Mouse (Mus musculus): ENCODE data around the gene Mmp28. TPM values are rescaled to one million over a fixed set of nuclear protein-coding genes. Genes with fewer than 3 reads are reported as not detected.

Gene Mmp28
- total RNA-seq, 2 experiments from 2014 or later, result 3.4 to 4.0 TPM

DNA sequence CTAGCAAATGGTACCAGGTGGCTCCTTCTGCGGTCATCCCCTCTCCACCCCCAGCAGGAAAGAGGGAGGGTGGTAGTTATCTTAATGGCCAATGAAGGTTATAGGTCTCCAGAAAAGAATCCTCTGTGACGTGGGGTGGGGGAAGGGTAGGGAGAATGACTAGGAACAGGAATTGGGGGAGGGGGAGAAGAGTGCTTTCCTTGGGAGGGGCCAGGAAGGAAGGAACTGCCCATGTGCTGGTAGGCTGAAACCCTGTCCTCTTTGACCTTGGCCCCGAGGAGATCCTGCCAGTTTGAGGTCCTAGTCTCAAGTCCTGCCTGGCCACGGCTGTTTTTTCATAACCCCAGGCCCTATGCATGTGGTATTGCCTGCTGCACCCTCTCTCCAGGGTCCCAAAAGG lies 13.6 kb downstream of the Mmp28 start:
- intact Hi-C loops (cut with DNase I), result no loop called here
- DNase-seq (ENCODE audit: extremely low spot score in 1 of 2, low spot score in 2 of 2), result no peak

DNA sequence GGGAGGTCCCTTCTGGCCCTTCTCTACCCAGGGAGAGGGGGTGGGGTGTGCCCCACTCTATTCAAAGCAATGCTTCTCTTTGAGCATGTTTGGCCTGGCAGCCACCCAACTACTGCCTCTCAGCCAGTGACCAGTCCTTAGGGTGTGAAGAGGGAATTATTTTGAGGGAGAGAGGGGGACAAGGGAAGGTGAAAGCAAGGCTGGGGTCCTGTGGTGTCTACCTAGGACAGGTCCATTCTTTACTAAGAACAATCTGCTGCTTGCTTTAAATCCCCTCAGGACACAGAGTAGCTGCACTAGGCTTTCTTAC lies 14.0 kb downstream of the Mmp28 start:
- peak in 1 of 2 experiments; percentile 86 for DNase-seq (ENCODE audit: extremely low spot score in 1 of 2, low spot score in 2 of 2)
- intact Hi-C loops (cut with DNase I), result no loop called here

DNA sequence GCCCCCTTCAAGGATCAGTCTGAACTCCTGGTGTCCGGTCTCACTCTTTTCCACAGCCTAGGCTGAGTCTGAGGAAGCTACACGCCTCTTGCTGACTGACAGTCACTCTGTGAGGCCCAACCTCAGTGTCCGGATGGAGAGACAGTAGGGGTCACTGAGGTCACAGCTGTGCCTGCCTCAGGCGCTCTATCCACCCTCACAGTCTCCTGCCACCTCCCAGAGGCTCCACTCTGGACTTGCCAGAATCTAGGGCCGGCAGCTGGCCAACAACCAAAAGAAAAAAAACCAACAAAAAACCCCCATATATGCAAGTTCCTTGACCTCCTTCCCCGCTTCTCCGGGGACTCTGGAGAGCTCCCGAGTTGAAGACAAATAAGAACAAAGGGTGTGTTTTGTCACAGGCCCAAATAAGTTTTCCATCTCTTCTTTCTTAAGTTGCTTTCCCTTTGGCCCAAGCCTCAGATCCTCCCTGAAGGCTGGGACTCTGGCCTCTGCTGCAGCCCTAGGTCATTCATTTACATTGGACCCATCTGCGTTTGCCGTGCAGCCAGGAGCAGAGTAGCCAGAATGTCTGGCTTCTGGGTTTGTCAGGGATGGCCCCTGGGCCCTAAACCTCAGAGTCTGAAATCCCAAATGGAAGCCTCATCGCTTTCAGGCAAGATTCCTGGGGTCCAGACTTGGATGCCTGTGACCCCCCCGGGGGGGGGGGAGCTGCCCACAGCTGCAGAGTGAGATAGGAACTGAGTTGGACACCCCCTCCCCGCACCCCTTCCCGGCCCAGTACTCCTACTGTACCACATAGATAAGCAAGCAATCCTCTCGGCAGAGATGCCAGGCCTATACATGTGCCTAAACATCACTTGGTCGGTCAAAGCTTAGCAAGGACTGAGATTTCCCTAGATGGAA lies 14.6 kb downstream of the Mmp28 start:
- intact Hi-C loops (cut with DNase I), result no loop called here
- DNase-seq (ENCODE audit: extremely low spot score in 1 of 2, low spot score in 2 of 2), result peak in 1 of 2 experiments; percentile 82

DNA sequence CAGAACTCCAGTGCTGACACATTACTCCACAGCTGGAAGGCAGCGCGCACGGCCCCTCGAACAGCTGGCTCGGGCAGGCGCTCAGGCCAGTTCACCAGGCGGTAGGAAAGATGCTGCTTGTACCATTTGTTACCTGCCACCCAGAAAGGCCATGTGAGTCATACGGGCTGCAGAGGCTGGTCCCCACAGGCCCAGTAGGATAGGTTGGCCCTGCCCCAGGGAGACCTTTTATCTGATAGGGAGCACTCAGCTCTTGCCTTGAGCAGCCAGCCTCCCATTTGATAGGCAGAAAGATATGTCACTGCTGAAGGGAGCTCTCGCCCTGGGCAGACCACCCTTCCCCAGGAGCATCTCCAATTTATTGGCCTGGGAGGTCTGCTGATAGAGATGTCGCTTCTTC lies 15.3 kb downstream of the Mmp28 start:
- no peak for DNase-seq (ENCODE audit: extremely low spot score in 1 of 2, low spot score in 2 of 2)
- intact Hi-C loops (cut with DNase I), result no loop called here

DNA sequence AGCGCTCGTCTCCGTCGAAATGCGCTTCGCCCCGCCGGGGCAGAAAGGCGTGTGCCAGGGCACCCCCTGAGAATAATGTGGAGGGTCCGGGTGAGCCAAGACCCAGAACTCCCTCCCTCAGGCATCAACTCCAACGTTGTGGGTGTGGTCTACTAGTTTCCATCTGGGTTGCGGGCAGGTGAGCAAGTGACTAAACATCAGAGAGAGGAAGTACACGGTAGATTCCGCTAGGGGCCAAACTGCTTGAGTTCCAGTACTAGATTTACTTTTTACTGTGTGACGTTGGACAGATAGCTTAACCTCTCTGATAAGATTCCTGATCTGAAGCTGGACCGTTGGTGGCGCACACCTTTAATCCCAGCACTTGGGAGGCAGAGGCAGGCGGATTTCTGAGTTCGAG lies 17.9 kb downstream of the Mmp28 start:
- intact Hi-C loops (cut with DNase I), result no loop called here
- DNase-seq (ENCODE audit: extremely low spot score in 1 of 2, low spot score in 2 of 2), result no peak

DNA sequence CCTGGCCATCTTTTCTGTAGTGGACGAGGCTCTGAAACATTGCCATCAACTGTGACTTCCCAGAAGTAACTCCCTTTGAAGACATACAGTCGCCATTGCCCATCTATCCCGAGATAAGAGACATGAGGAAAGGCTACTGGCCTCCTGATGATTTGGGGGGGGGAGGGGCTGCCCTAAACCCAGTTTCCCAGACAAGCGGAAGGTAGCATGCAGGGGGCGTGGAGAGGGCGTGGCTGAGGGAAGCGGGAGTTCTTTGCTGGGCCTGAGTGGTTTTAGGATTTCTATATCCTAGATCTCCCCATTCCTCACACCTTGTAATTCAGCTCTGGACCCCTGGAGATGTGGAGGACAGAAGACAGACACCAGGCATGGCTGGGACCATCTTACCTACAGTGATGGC lies 19.0 kb downstream of the Mmp28 start:
- peak in 1 of 2 experiments; percentile 53 for DNase-seq (ENCODE audit: extremely low spot score in 1 of 2, low spot score in 2 of 2)
- intact Hi-C loops (cut with DNase I), result loop anchor here (1.0 to 5.0 kb wide), 2 partner anchors 28 to 298 kb away; no protein-coding TSS in a partner anchor

DNA sequence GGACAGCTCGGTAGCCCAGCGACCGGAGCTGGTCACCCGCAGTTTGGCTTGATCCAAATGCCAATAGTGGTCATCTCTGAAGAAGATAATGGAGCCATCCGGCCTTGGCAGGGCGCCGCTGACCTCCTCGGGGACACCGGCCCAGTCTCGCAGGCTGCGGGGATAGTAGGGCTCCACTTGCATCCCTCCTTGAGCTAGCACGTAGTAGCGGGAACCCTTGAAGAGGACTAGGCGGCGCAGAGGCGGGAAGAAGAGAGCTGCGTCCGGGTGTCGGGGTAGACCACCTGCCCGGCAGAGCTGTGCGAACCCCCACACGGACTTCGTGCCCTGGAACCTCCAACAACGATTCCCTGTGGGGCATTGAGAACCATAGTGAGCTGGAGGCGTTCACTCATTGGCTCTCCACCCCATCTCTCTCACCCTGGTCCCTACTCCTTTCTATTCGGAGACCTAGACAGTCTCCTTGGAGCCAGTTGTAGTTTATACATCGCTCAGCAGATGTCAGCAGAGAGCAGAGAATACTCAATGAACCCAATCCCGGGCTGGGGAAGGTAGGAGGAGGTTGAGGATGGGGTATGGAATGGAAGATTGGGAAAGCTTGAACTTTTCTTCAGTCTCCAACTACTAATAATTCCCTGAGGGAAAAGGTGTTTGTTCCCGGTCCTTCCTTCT lies 20.1 kb downstream of the Mmp28 start:
- intact Hi-C loops (cut with DNase I), result loop anchor here (1.0 to 5.0 kb wide), 2 partner anchors 30 to 300 kb away; no protein-coding TSS in a partner anchor
- peak; percentile 68 to 72 for DNase-seq (ENCODE audit: extremely low spot score in 1 of 2, low spot score in 2 of 2)

DNA sequence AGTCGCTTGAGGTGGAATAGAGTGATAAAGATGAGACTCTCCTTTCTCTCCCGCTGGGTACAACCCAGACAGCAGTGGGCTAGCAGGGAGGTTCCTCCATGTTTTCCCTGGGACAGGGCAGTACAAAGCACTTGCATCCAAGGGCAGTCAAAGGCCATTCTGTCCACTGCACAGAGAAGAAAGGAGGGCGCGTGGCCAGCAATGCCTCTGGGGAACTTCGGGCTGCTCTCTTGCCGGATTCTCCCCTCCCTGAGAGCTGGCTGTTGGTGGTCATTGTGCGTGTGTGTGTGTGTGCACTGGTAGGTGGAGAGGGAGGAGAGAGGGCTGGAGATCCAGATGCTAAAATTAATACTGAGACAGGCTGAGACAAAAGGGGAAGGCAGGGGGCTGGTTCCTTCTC lies 21.6 kb downstream of the Mmp28 start:
- intact Hi-C loops (cut with DNase I), result loop anchor here (5.0 kb wide), 1 partner anchor 301 kb away; no protein-coding TSS in a partner anchor
- DNase-seq (ENCODE audit: extremely low spot score in 1 of 2, low spot score in 2 of 2), result peak in 1 of 2 experiments; percentile 59

DNA sequence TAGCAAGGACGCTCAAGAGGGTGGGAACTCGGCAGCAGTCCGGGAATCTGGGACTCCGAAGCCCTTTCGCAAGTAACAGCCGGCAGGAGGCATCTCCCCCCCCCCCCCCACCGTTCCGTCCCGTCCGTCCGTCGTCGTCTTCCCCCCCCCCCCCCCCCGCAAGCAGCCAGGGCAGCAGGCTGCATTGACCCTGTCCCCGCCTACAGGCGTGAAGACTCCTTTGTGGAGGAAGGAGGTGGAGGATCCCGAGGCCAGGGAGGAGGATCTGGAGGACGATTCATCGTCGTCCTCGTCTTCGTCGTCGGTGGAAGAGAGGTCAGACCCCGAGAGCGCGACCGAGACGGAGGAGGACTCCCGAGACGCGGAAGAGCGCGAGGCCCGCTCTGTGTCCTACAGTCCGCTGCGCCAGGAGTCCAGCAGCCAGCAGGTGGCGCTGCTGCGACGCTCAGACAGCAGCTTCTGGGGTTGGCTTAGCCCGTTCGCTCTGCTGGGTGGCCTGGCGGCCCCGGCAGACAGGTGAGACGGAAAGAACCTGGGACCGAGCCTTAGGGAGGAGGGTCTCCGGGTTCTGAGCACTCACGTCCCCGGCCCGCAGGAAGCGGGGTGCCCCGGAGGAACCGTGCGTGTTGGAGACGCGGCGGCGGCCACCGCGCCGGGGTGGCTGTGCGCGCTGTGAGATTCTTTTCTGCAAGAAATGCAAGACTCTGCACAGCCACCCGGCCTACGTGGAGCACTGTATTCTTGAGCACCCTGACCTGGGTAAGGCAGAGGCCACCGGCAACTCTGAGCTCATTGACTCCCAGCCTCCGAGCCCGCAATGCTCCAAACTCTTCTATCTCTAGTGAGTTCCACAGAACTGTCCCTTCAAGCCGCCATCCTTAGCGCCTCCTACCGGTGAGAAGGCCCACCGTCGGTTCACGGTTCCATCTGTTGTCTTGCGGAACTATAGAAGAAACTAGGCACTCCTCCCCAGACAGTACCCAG lies 22.5 kb downstream of the Mmp28 start:
- intact Hi-C loops (cut with DNase I), result loop anchor here (5.0 kb wide), 1 partner anchor 302 kb away; no protein-coding TSS in a partner anchor
- DNase-seq (ENCODE audit: extremely low spot score in 1 of 2, low spot score in 2 of 2), result peak; percentile 75 to 89

DNA sequence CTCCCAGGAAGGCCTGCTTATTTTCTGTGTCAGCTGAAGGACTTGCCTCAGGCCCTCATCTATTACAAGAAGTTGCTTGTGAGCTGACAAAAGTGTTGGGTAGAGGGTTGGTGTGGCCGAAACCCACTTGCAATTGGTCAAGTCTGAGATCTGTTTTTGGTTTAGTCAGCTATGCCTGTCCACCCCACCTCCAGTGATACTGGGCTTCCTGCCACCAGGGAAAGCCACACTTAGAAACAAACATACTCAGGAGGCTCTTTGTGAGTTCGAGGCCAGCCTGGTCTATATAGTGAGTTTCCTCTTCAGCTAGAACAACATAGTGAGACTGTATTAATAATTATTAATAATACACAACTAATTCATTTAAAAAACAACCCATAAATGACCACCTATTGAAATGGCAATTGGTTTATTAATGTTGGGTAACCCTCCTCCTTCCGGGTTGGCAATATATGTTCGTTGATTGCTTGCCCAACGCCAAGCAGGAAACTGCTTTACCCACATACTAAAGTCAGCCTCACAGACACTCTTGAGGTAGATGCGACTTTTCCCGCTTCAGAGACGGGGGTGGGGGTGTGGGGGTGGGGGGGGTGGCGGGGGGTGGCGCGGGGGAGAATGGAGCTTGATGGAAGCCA lies 23.3 kb downstream of the Mmp28 start:
- intact Hi-C loops (cut with DNase I), result loop anchor here (5.0 kb wide), 1 partner anchor 303 kb away; no protein-coding TSS in a partner anchor
- DNase-seq (ENCODE audit: extremely low spot score in 1 of 2, low spot score in 2 of 2), result no peak

DNA sequence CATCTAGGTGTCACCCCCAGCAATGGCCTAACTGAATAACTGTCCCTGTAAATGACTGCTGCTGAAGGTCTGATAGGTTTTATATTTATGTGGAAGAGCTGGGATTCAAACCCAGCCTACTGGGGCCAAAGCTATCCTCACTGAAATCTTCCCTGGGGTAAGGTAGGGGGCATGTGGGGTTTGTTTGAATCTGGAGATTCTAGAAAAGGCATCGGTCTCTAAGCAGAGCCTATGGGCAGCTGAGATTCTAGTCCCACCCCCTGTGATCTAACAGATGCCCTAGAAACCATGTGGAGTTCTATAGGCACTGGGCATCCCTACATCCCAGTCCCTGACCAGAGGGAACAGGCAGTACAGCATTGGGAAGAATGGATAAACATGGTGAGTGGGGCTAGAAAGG lies 25.5 kb downstream of the Mmp28 start, which contains the start of gene 1700020L24Rik:
1700020L24Rik (plus strand) TSS at position 301 of the 400 bp plus-strand sequence.
- intact Hi-C loops (cut with DNase I), result no loop called here
- no peak for DNase-seq (ENCODE audit: extremely low spot score in 1 of 2, low spot score in 2 of 2)

DNA sequence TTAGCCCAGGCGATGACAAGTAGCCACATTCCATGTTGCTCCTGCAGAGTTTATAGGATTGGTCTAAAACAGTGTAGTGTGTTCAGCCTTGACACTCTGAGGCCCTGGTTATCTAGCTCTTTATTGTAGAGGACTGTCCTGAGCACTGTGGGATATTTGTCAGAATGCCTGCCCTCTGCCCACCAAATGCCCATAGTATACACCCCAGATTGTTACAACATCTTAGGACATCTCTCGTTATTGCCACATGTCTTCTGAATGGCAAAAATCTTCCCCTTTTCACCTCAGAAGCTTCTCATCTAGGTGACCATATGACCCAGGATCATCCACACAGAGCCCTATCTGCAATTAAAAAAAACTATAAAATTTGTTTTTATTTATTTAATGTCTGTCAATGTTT lies 30.3 kb downstream of the Mmp28 start:
- no peak for DNase-seq (ENCODE audit: extremely low spot score in 1 of 2, low spot score in 2 of 2)
- intact Hi-C loops (cut with DNase I), result no loop called here

DNA sequence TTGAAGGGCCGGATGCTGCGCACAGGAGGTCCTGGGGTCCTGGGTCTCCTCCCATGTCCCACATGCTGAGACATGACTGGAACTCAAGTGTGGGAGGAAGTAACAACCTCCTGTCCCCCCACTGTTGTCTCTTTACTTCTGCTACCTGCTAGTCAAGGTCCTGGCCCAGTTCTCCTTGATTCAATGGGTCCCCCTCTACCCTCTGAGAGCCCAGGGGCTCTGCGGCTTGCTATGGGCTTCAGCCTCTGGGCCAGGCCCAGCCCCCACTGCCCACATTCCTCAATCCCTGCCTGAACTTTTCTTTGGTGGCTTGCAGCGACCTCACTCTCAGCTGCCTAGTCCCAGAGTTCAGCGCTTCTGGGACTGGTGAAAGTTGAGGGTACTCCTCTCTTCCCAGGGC lies 33.5 kb downstream of the Mmp28 start, which contains the start of gene Gas2l2:
Gas2l2 (minus strand) TSS at position 101 of the 400 bp plus-strand sequence.
- intact Hi-C loops (cut with DNase I), result no loop called here
- DNase-seq (ENCODE audit: extremely low spot score in 1 of 2, low spot score in 2 of 2), result no peak

DNA sequence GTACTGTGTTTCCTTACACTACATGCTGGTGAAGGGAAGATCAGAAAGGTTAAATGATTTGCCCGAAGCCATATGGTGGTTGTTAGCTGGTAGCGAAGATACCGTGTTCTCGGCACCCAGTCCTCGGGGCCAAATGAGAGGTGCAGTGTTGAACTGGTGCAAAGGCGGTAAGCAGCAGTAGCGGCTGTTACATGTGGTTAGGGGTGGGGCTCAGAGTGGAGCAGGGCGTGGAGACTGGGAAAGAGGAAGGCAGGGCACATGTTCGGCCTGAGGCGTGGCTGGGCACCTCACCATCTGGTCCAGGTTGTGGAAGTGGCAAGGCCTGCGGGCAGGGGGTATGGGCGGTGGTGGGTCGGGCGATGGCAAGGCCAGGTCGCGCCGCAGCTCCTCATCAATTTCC lies 35.9 kb downstream of the Mmp28 start:
- no peak for DNase-seq (ENCODE audit: extremely low spot score in 1 of 2, low spot score in 2 of 2)
- intact Hi-C loops (cut with DNase I), result no loop called here

DNA sequence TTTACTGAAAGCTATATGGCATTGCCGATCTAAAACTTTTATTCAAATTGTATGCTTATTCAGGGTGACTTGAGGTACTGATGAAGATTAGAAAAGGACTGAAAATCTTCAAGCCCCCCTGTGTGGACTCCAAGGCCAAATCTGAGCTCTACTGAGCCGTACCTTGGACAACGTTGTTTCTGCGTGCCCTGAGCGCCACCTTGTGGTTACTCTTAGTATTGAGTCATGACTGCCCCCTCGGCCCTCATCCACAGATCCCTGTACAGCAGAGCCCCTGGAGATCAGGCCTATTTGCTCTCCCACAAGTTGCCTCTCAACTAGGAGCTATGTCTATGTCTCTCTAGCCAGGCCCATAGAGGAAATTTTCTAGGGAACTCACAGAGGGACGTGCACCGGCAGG lies 38.2 kb downstream of the Mmp28 start:
- intact Hi-C loops (cut with DNase I), result loop anchor here (2.0 to 5.0 kb wide), 2 partner anchors 68 to 97 kb away; no protein-coding TSS in a partner anchor
- DNase-seq (ENCODE audit: extremely low spot score in 1 of 2, low spot score in 2 of 2), result peak; percentile 70 to 71

DNA sequence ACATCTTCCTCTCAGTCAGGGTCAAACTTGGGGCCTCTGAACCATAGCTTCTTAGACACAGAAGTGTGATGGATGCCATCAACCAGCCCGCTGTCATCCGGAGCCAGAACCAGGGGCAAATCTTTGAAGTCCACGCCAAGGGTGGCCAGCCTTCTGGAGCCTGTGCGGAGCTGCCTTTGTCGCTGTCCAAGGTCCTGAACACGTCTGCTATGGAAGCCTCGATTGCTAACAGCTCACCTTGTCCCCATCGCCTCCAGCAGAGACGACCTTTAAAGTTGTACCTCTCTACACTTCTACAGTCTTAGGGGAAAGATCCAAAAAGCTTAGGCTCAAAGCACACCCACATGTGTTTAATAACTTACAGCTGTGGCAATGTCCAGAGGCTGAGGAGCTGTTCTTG lies 41.6 kb downstream of the Mmp28 start:
- intact Hi-C loops (cut with DNase I), result loop anchor here (5.0 kb wide), 1 partner anchor 94 kb away; no protein-coding TSS in a partner anchor
- DNase-seq (ENCODE audit: extremely low spot score in 1 of 2, low spot score in 2 of 2), result peak in 1 of 2 experiments; percentile 65

DNA sequence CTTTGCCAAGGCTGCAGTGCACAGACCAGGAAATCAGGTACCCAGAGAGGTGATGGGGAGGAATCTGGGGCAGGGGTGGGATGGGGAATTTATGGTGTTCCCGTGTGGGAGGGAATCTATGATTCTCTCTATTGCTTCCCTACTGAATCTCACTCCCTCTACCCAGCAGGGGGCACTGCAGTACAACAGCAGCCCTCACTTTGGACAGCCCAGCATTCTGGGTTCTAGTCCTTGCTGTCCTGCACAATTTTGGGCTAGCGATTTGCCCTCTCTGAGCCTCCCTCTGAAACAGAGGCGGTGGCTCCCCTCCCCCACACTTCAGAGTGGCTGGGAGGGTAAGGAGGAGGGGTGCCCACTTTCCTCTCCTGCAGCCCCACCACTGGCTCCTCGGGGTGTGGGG lies 42.5 kb downstream of the Mmp28 start:
- peak in 1 of 2 experiments; percentile 52 for DNase-seq (ENCODE audit: extremely low spot score in 1 of 2, low spot score in 2 of 2)
- intact Hi-C loops (cut with DNase I), result loop anchor here (5.0 kb wide), 1 partner anchor 93 kb away; no protein-coding TSS in a partner anchor

DNA sequence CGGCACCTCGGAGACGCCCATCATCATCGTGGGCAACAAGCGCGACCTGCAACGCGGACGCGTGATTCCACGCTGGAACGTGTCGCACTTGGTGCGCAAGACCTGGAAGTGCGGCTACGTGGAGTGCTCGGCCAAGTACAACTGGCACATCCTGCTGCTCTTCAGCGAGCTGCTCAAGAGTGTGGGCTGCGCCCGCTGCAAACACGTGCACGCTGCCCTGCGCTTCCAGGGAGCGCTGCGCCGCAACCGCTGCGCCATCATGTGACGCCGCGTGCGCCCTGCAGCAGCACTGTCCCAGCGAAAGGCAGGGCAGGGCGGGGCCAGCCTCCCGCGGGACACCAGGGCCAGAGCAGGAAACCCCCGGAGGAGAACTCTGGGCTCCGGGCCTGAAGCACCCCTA lies 44.3 kb downstream of the Mmp28 start:
- intact Hi-C loops (cut with DNase I), result no loop called here
- peak in 1 of 2 experiments; percentile 74 for DNase-seq (ENCODE audit: extremely low spot score in 1 of 2, low spot score in 2 of 2)
